Mouse (Mus musculus) olfactory bulb, adult 2 months (tissue): Measurements from ENCODE around the gene Il12b. TPM values are rescaled to one million over a fixed set of nuclear protein-coding genes. Genes with fewer than 3 reads are reported as not detected.

ENCODE experiments used
- H3K27ac ChIP-seq: fragments of 200-500 bp; 2 replicates; pipeline ENCODE4 v1.5.1; 2012; ENCODE audit warnings: low read depth, low read length; ENCODE audit not compliant: insufficient read depth
- H3K4me1 ChIP-seq: fragments of 200-500 bp; 2 replicates; pipeline ENCODE4 v1.6.1; 2012; ENCODE audit warnings: low read length; ENCODE audit not compliant: control insufficient read depth, insufficient read depth
- H3K4me3 ChIP-seq: fragments of 200-500 bp; 2 replicates; pipeline ENCODE4 v1.5.1; 2012; ENCODE audit warnings: mild to moderate bottlenecking, low read depth, low read length, moderate library complexity; ENCODE audit not compliant: insufficient read depth
- CTCF ChIP-seq: fragments of 200-500 bp; IDR thresholded peaks from 2 replicates; pipeline ENCODE4 v1.5.1; 2012; ENCODE audit warnings: low read depth, mild to moderate bottlenecking, low read length, moderate library complexity; ENCODE audit not compliant: insufficient read depth
- POLR2A ChIP-seq: fragments of 200-500 bp; IDR thresholded peaks from 2 replicates; pipeline ENCODE4 v1.6.1; 2012; ENCODE audit warnings: mild to moderate bottlenecking, low read depth, low read length, moderate library complexity; ENCODE audit not compliant: insufficient read depth
- WGBS: fragments of 180-500 bp; shearing (Covaris S2); methylation state at CpG from one replicate; pipeline ENCODE4 v1.1.7; 2018; 5-methylcytosine and 5-hydroxymethylcytosine counted together
- polyA plus RNA-seq: library from polyadenylated mRNA; stranded (reverse); fragments of >200 nt; gene quantifications from 2 replicates; pipeline ENCODE4 v1.2.4, GENCODE M21; 2012; ENCODE audit warnings: low replicate concordance; ENCODE audit not compliant: missing spikeins, insufficient read depth, insufficient read length

Il12b gene
- polyA plus RNA-seq, 1 experiment = not detected

DNA sequence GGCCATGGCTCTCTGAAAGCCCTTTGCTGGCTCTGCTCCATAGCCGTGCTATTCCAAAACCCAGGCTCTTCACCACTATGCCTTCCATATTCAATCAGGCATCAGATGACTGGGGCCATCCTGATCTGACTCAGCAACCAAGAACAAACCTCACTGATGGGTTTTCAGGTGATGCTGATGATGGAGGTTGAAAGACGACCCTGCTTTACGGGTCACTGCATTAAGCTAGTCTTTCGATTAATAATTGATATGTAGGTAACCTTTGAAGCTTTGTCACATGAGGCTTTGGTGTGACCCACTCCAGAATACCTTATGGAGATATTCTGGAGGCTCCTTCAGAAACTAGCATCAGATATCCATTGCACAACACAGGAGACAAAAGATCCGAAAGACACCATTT, 6.6 kb downstream of the Il12b start:
- 75% methylated on average over 5 of the region's 5 CpGs for WGBS
- Histone ChIP-seq H3K27ac (no peak overlapping the region), H3K4me1 (no peaks in the 10 kb centered on the region), H3K4me3 (no peak overlapping the region)
- no peak for TF ChIP-seq POLR2A
- TF ChIP-seq CTCF = no peak

GRCm38 (mm10) chr11:44408626-44409025, 8.8 kb downstream of the Il12b start:
- Histone ChIP-seq H3K27ac (no peak overlapping the region), H3K4me1 (no peaks in the 10 kb centered on the region), H3K4me3 (no peak overlapping the region)
- WGBS = 36% methylated on average over 5 of the region's 5 CpGs
- TF ChIP-seq CTCF (no peak), POLR2A (no peak)

- 73% methylated on average over 3 of the region's 3 CpGs for WGBS
- H3K4me3 ChIP-seq = no peak overlapping the region
These were observed 10.6 kb downstream of the Il12b start for GRCm38 (mm10) chr11:44410413-44410812.

DNA sequence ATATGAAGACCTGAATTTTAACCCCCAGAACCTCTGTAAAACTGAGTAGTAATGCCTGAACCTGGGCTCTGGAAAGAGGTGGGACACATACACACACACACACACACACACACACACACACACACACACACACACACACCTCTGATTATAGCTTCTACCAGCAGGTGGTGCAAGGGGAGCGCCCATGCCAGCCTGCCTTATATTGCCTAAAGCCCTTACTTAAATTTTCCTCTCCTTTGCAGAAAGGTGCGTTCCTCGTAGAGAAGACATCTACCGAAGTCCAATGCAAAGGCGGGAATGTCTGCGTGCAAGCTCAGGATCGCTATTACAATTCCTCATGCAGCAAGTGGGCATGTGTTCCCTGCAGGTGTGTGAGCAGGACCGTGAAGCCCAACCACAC, 12.4 kb downstream of the Il12b start:
- Histone ChIP-seq H3K4me3 (no peak overlapping the region), H3K27ac (no peak overlapping the region), H3K4me1 (no peaks in the 10 kb centered on the region)
- WGBS = 89% methylated on average over 8 of the region's 8 CpGs
- TF ChIP-seq CTCF (no peak), POLR2A (no peak)

More at GRCm38 (mm10) chr11:44410413-44410812, 10.6 kb downstream of the Il12b start:
- no peak for TF ChIP-seq POLR2A
- TF ChIP-seq CTCF = no peak
- H3K27ac ChIP-seq = no peak overlapping the region
- H3K4me1 ChIP-seq = no peaks in the 10 kb centered on the region

- Histone ChIP-seq H3K4me1 (no peaks in the 10 kb centered on the region), H3K4me3 (no peak overlapping the region), H3K27ac (no peak overlapping the region)
- no peak for TF ChIP-seq POLR2A
- TF ChIP-seq CTCF = no peak
- 96% methylated on average over 3 of the region's 3 CpGs for WGBS
These were observed 13.5 kb downstream of the Il12b start for GRCm38 (mm10) chr11:44413371-44413770.

DNA sequence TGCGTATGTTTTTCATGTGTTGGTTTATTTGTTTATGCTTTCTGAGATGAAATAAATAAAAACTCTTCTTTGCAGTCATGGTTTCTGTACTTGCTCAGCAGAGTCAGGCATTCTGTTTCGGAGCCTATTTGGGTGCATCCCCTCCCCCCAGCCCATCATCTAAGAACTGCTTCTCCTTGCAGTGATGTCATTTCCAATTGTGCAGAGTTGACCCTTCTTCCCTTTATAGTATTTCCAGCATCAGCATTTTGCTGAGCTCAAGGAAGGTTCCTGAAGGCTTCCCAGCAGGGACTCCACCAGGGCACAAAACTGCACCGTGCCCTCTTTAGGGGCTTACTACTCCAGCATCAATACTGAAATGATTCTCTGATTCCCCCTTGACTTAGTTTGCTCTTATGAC, 14.7 kb downstream of the Il12b start:
- no peak overlapping the region for H3K27ac ChIP-seq
- WGBS = 82% methylated on average over 3 of the region's 3 CpGs
- TF ChIP-seq POLR2A (no peak), CTCF (no peak)
- H3K4me1 ChIP-seq = no peaks in the 10 kb centered on the region
- no peak overlapping the region for H3K4me3 ChIP-seq

- WGBS = 90% methylated on average over 1 of the region's 1 CpGs
- TF ChIP-seq CTCF (no peak), POLR2A (no peak)
- H3K4me3 ChIP-seq = no peak overlapping the region
- H3K27ac ChIP-seq = no peak overlapping the region
- H3K4me1 ChIP-seq = no peaks in the 10 kb centered on the region
These were observed 17.5 kb downstream of the Il12b start for GRCm38 (mm10) chr11:44417403-44417802.

- H3K27ac ChIP-seq = no peak overlapping the region
- H3K4me1 ChIP-seq = peaks cover 2% of the 10 kb centered on the region
- WGBS = 62% methylated on average over 10 of the region's 10 CpGs
- H3K4me3 ChIP-seq = no peak overlapping the region
- TF ChIP-seq POLR2A (no peak), CTCF (no peak)
These were observed 22.7 kb downstream of the Il12b start for GRCm38 (mm10) chr11:44422337-44423111.

GRCm38 (mm10) chr11:44423261-44423660, 23.4 kb downstream of the Il12b start:
- H3K4me3 ChIP-seq = no peak overlapping the region
- peaks cover 2% of the 10 kb centered on the region for H3K4me1 ChIP-seq
- H3K27ac ChIP-seq = no peak overlapping the region
- WGBS = 56% methylated on average over 6 of the region's 6 CpGs
- TF ChIP-seq CTCF (no peak), POLR2A (no peak)

DNA sequence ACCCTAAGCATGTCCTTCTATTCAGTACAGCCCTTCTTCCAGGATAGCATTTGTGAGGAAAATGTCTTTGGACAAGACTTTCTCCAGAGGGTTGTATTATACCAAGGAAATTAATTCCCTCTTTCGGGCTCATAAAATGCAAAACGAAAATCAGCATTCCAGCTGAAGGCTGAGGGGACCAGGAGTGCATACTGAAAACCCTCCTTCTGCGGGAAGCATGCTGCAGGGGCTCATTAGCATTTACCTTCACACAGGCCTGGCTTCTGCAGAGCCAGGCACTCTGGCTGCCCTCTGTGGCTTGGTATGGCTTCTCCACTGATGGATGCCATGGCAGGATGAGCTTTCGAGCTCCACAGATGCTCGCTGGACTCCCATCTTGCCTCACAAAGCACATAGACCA, 24.1 kb downstream of the Il12b start:
- no peak for TF ChIP-seq CTCF
- TF ChIP-seq POLR2A = no peak
- Histone ChIP-seq H3K27ac (no peak overlapping the region), H3K4me1 (peaks cover 2% of the 10 kb centered on the region), H3K4me3 (no peak overlapping the region)
- 57% methylated on average over 5 of the region's 5 CpGs for WGBS
